Mouse (Mus musculus) adrenal gland, postnatal 25 days (tissue): Measurements from ENCODE around the gene Smurf2. TPM values are rescaled to one million over a fixed set of nuclear protein-coding genes. Genes with fewer than 3 reads are reported as not detected.
"Not testable (repeated sequence)": the region's sequence is repeated elsewhere in the genome, so short reads cannot be mapped to it uniquely, and the experiment has no call there.

Experiments used
- DNase-seq: peaks from one replicate; pipeline ENCODE4 v3.0.0; 2021; ENCODE audit warnings: mixed read lengths
- total RNA-seq: library from RNA; stranded (reverse); gene quantifications from 2 replicates; pipeline ENCODE4 v1.2.3, GENCODE M21; 2021

Gene Smurf2
- total RNA-seq, 1 experiment from 2014 or later, result 40.8 TPM

GRCm38 (mm10) chr11:106812410-106813136 is 107.9 kb downstream of the Smurf2 start:
- DNase-seq, result no peak

GRCm38 (mm10) chr11:106807442-106807841 is 113.1 kb downstream of the Smurf2 start:
- DNase-seq, result not testable (repeated sequence)

GRCm38 (mm10) chr11:106802069-106802627 is 118.4 kb downstream of the Smurf2 start:
- DNase-seq, result no peak

GRCm38 (mm10) chr11:106795679-106796078 is 124.8 kb downstream of the Smurf2 start:
- DNase-seq, result no peak

GRCm38 (mm10) chr11:106793846-106794245 is 126.7 kb downstream of the Smurf2 start:
- no peak for DNase-seq

- DNase-seq, result no peak
Observed at GRCm38 (mm10) chr11:106789649-106790048, 130.9 kb downstream of the Smurf2 start.

GRCm38 (mm10) chr11:106788775-106789459 is 131.6 kb downstream of the Smurf2 start, which contains the start of the genes Ddx5 and Cep95:
Ddx5 (minus strand) TSS chr11:106789185.
Cep95 (plus strand) TSS chr11:106789252.
- DNase-seq, result peak; percentile 94

GRCm38 (mm10) chr11:106788026-106788774 is 132.3 kb downstream of the Smurf2 start:
- DNase-seq, result peak; percentile 100

- DNase-seq, result peak; percentile 91
Observed at GRCm38 (mm10) chr11:106787131-106788025, 133.1 kb downstream of the Smurf2 start.

- DNase-seq, result no peak
Observed at GRCm38 (mm10) chr11:106785043-106785442, 135.5 kb downstream of the Smurf2 start.

- no peak for DNase-seq
Observed at GRCm38 (mm10) chr11:106784476-106784875, 136.0 kb downstream of the Smurf2 start.

- no peak for DNase-seq
Observed at GRCm38 (mm10) chr11:106782841-106783764, 137.4 kb downstream of the Smurf2 start.

- DNase-seq, result not testable (repeated sequence)
Observed at GRCm38 (mm10) chr11:106782271-106782670, 138.2 kb downstream of the Smurf2 start.

GRCm38 (mm10) chr11:106780590-106781220 is 139.8 kb downstream of the Smurf2 start:
- no peak for DNase-seq

GRCm38 (mm10) chr11:106780089-106780425 is 140.5 kb downstream of the Smurf2 start:
- no peak for DNase-seq

- DNase-seq, result peak; percentile 90
Observed at GRCm38 (mm10) chr11:106779388-106780088, 141.0 kb downstream of the Smurf2 start, which contains the start of gene Polg2. Polg2 (minus strand) TSS chr11:106779537.

GRCm38 (mm10) chr11:106778589-106779387 is 141.7 kb downstream of the Smurf2 start:
- no peak for DNase-seq

- no peak for DNase-seq
Observed at GRCm38 (mm10) chr11:106778132-106778531, 142.4 kb downstream of the Smurf2 start.
